Mouse (Mus musculus) heart, postnatal 0 days (tissue): ENCODE measurements around the gene Igsf8. TPM values are rescaled to one million over a fixed set of nuclear protein-coding genes. Genes with fewer than 3 reads are reported as not detected.

Experiments
- ATAC-seq: fragments of 200-750 bp; cut with Nextera tagmentation; 2 replicates; pipeline ENCODE4 v1.8.0; 2017; ENCODE audit warnings: low read depth, moderate number of reproducible peaks, moderate library complexity; ENCODE audit not compliant: insufficient read depth
- DNase-seq: peaks from one replicate; pipeline ENCODE4 v3.0.0-alpha.2; 2016; ENCODE audit warnings: low spot score
- H3K27ac ChIP-seq: fragments of 300-500 bp; sonication (generic); 2 replicates; pipeline ENCODE4 v1.5.1; 2014; ENCODE audit warnings: low read depth, mild to moderate bottlenecking
- H3K27me3 ChIP-seq: fragments of 300-500 bp; sonication (generic); 2 replicates; pipeline ENCODE4 v1.6.1; 2014; ENCODE audit warnings: low read length, mixed read lengths; ENCODE audit not compliant: control insufficient read depth, insufficient read depth
- H3K36me3 ChIP-seq: fragments of 300-500 bp; sonication (generic); replicated peaks from 2 replicates; pipeline ENCODE4 v1.6.1; 2014; ENCODE audit warnings: low read length, mixed read lengths; ENCODE audit not compliant: control insufficient read depth, insufficient read depth
- H3K4me1 ChIP-seq: fragments of 300-500 bp; sonication (generic); 2 replicates; pipeline ENCODE4 v1.6.1; 2014; ENCODE audit warnings: antibody characterized with exemption; ENCODE audit not compliant: control insufficient read depth, insufficient read depth
- H3K4me2 ChIP-seq: fragments of 300-500 bp; sonication (generic); 2 replicates; pipeline ENCODE4 v1.6.1; 2014; ENCODE audit warnings: low read depth, mild to moderate bottlenecking, low read length, moderate library complexity
- H3K4me3 ChIP-seq: fragments of 300-500 bp; sonication (generic); 2 replicates; pipeline ENCODE4 v1.5.1; 2014; ENCODE audit warnings: low read depth, low read length
- H3K9ac ChIP-seq: fragments of 300-500 bp; sonication (generic); replicated peaks from 2 replicates; pipeline ENCODE4 v1.6.1; 2014; ENCODE audit warnings: low read depth, low read length, mixed read lengths
- H3K9me3 ChIP-seq: fragments of 300-500 bp; sonication (generic); replicated peaks from 2 replicates; pipeline ENCODE4 v1.6.1; 2016; ENCODE audit warnings: low read length; ENCODE audit not compliant: control insufficient read depth
- CTCF ChIP-seq: IDR thresholded peaks from 2 replicates; pipeline ENCODE4 v1.5.1; 2016; ENCODE audit warnings: antibody characterized with exemption, control low read depth, low read depth
- EP300 ChIP-seq: IDR thresholded peaks from 2 replicates; pipeline ENCODE4 v1.6.1; 2016; ENCODE audit warnings: antibody characterized with exemption, low read depth
- WGBS: fragments of 180-500 bp; shearing (Covaris S2); extraction: QIAGEN DNeasy Blood & Tissue Kit; methylation state at CpG from one replicate; pipeline ENCODE4 v1.1.7; 2014; 5-methylcytosine and 5-hydroxymethylcytosine counted together
- polyA plus RNA-seq: library from polyadenylated mRNA; unstranded; fragments of >200 nt; fragmentation: Nextera tagmentation; extraction: Ambion mirVana; gene quantifications from 2 replicates; pipeline ENCODE4 v1.2.1, GENCODE M21; 2015
- total RNA-seq: library from RNA; depleted of rRNA; stranded (reverse); fragments of >200 nt; gene quantifications from 2 replicates; pipeline ENCODE4 v1.2.3, GENCODE M21; 2014; ENCODE audit warnings: low replicate concordance

The Igsf8 gene
- total and polyA plus RNA-seq, 2 experiments from 2014 or later, result 11.4 to 22.1 TPM

- TF ChIP-seq EP300 (no peak), CTCF (no peak)
- Histone ChIP-seq H3K27me3 (peaks cover 35% of the 10 kb centered on the region), H3K4me2 (no peak overlapping the region), H3K4me1 (0 out of 2 replicates have a peak, but pooled peaks cover 3% of the 10 kb centered on the region), H3K27ac (no peak overlapping the region), H3K36me3 (0 out of 2 replicates have a peak, but pooled peaks cover 4% of the 10 kb centered on the region), H3K9me3 (no peaks in the 10 kb centered on the region), H3K9ac (no peak overlapping the region), H3K4me3 (no peak overlapping the region)
- ATAC-seq (no peak), DNase-seq (no peak)
- 55% methylated on average over 6 of the region's 6 CpGs for WGBS
Measured at GRCm38 (mm10) chr1:172323801-172324359, 62.4 kb downstream of the Igsf8 start.

- WGBS, result 10% methylated on average over 7 of the region's 7 CpGs
- Histone ChIP-seq H3K27me3 (peaks cover 41% of the 10 kb centered on the region), H3K9me3 (no peaks in the 10 kb centered on the region), H3K4me2 (no peak overlapping the region), H3K4me1 (0 out of 2 replicates have a peak, but pooled peaks cover 3% of the 10 kb centered on the region), H3K27ac (no peak overlapping the region), H3K4me3 (no peak overlapping the region), H3K9ac (no peak overlapping the region), H3K36me3 (0 out of 2 replicates have a peak, but pooled peaks cover 1% of the 10 kb centered on the region)
- TF ChIP-seq CTCF, result peak; percentile 82
- no peak for TF ChIP-seq EP300
- ATAC-seq, result peak; percentile 68
- DNase-seq, result peak; percentile 63
Measured at GRCm38 (mm10) chr1:172324725-172325124, 63.3 kb downstream of the Igsf8 start.

- 0 out of 2 replicates have a peak, but pooled peaks cover 3% of the 10 kb centered on the region for H3K4me1 ChIP-seq
- H3K4me2 ChIP-seq, result peak overlapping the region; percentile 64
- H3K9me3 ChIP-seq, result no peaks in the 10 kb centered on the region
- 15% methylated on average over 94 of the region's 94 CpGs for whole genome bisulfite sequencing
- TF ChIP-seq CTCF, result peak; percentile 59
- TF ChIP-seq EP300, result no peak
- peaks cover 52% of the 10 kb centered on the region for H3K27me3 ChIP-seq
- H3K4me3 ChIP-seq, result peak overlapping the region; percentile 44
- DNase-seq, result no peak
- peak; percentile 36; the same call in 1 of the 2 replicates for ATAC-seq
- no peak overlapping the region for H3K27ac ChIP-seq
- no peak overlapping the region for H3K9ac ChIP-seq
- no peaks in the 10 kb centered on the region for H3K36me3 ChIP-seq
Measured at GRCm38 (mm10) chr1:172325680-172326535, 64.5 kb downstream of the Igsf8 start.

GRCm38 (mm10) chr1:172326684-172327083 lies 65.2 kb downstream of the Igsf8 start:
- Histone ChIP-seq H3K9me3 (no peaks in the 10 kb centered on the region), H3K36me3 (no peaks in the 10 kb centered on the region), H3K4me2 (peak overlapping the region; percentile 64; the same call in 1 of the 2 replicates), H3K4me1 (0 out of 2 replicates have a peak, but pooled peaks cover 3% of the 10 kb centered on the region), H3K9ac (no peak overlapping the region), H3K27me3 (peaks cover 55% of the 10 kb centered on the region), H3K4me3 (peak overlapping the region; percentile 44), H3K27ac (no peak overlapping the region)
- no peak for TF ChIP-seq EP300
- no peak for TF ChIP-seq CTCF
- 46% methylated on average over 11 of the region's 11 CpGs for WGBS
- DNase-seq (no peak), ATAC-seq (no peak)

GRCm38 (mm10) chr1:172327206-172328001 lies 66.0 kb downstream of the Igsf8 start:
- Histone ChIP-seq H3K9me3 (no peaks in the 10 kb centered on the region), H3K9ac (no peak overlapping the region), H3K27ac (no peak overlapping the region), H3K36me3 (no peaks in the 10 kb centered on the region), H3K4me2 (no peak overlapping the region), H3K27me3 (peaks cover 55% of the 10 kb centered on the region), H3K4me3 (no peak overlapping the region), H3K4me1 (0 out of 2 replicates have a peak, but pooled peaks cover 3% of the 10 kb centered on the region)
- TF ChIP-seq CTCF, result no peak
- TF ChIP-seq EP300, result no peak
- DNase-seq (no peak), ATAC-seq (no peak)
- WGBS, result 74% methylated on average over 16 of the region's 16 CpGs
